Mouse (Mus musculus) CH12.LX (cell line): ENCODE measurements around the gene Herc3.

ENCODE experiments used
- GABPA ChIP-seq: IDR thresholded peaks from 2 replicates; pipeline ENCODE4 v1.6.1; 2012; ENCODE audit warnings: low read depth, low read length, improper control_type of control experiment, inconsistent platforms; ENCODE audit not compliant: insufficient replicate concordance
- MAFK ChIP-seq: IDR thresholded peaks from 2 replicates; pipeline ENCODE4 v1.6.1; 2011; ENCODE audit warnings: low read length, improper control_type of control experiment; ENCODE audit not compliant: insufficient replicate concordance
- POLR2A ChIP-seq: IDR thresholded peaks from 2 replicates; pipeline ENCODE4 v1.6.1; 2011; ENCODE audit warnings: low read depth, mild to moderate bottlenecking, improper control_type of control experiment, low read length

- TF ChIP-seq POLR2A: no peak
- no peak for TF ChIP-seq MAFK
- TF ChIP-seq GABPA: no peak
Observed at GRCm38 (mm10) chr6:58896648-58897047, 65.4 kb downstream of the Herc3 start.
